Mouse (Mus musculus) retina, postnatal 7 days (tissue): ENCODE measurements at regions not wholly inside any gene's neighbourhood (a gene's known extent, or its start where the extent isn't known, plus 50 kb on each side); places are given as distances from the start of the nearest gene placed in this dataset.
A peak's percentile ranks its signal among the peaks of the same experiment; 100 is the strongest.

Experiments used
- DNase-seq: peaks from one replicate; pipeline ENCODE4 v3.0.0-alpha.2; 2012; ENCODE audit warnings: low read depth, low spot score

GRCm38 (mm10) chr6:141027353-141027752 is 221.7 kb upstream of the Pde3a start:
- no peak for DNase-seq

GRCm38 (mm10) chr6:141027787-141028186 is 221.3 kb upstream of the Pde3a start:
- no peak for DNase-seq

- DNase-seq: no peak
Measured at GRCm38 (mm10) chr6:141034824-141035223, 214.2 kb upstream of the Pde3a start.

- DNase-seq: no peak
Measured at GRCm38 (mm10) chr6:141041358-141041757, 207.7 kb upstream of the Pde3a start.

GRCm38 (mm10) chr6:141041781-141042625 is 207.1 kb upstream of the Pde3a start:
- DNase-seq: no peak

- DNase-seq: no peak
Measured at GRCm38 (mm10) chr6:141048271-141048670, 200.8 kb upstream of the Pde3a start.

GRCm38 (mm10) chr6:141050038-141050684 is 198.9 kb upstream of the Pde3a start:
- no peak for DNase-seq

GRCm38 (mm10) chr6:141054026-141054425 is 195.0 kb upstream of the Pde3a start:
- no peak for DNase-seq

- no peak for DNase-seq
Measured at GRCm38 (mm10) chr6:141059250-141059916, 189.7 kb upstream of the Pde3a start.

GRCm38 (mm10) chr6:141065724-141066123 is 183.3 kb upstream of the Pde3a start:
- DNase-seq: no peak

GRCm38 (mm10) chr6:141068861-141069467 is 180.1 kb upstream of the Pde3a start:
- DNase-seq: no peak

- DNase-seq: no peak
Measured at GRCm38 (mm10) chr6:141069896-141070295, 179.2 kb upstream of the Pde3a start.

GRCm38 (mm10) chr6:141071507-141071906 is 177.6 kb upstream of the Pde3a start:
- DNase-seq: no peak

GRCm38 (mm10) chr6:141091076-141091780 is 157.8 kb upstream of the Pde3a start:
- DNase-seq: no peak

- DNase-seq: no peak
Measured at GRCm38 (mm10) chr6:141091781-141092140, 157.3 kb upstream of the Pde3a start.

GRCm38 (mm10) chr6:141097338-141098122 is 151.5 kb upstream of the Pde3a start:
- DNase-seq: peak; percentile 6

GRCm38 (mm10) chr6:141118287-141118686 is 130.8 kb upstream of the Pde3a start:
- DNase-seq: no peak

- DNase-seq: no peak
Measured at GRCm38 (mm10) chr6:141126614-141127396, 122.3 kb upstream of the Pde3a start.

- no peak for DNase-seq
Measured at GRCm38 (mm10) chr6:141129596-141129995, 119.5 kb upstream of the Pde3a start.

GRCm38 (mm10) chr6:141134176-141134575 is 114.9 kb upstream of the Pde3a start:
- no peak for DNase-seq
